Mouse (Mus musculus) liver, embryonic 14.5 days (tissue): Measurements from ENCODE around the gene P2rx5. TPM values are rescaled to one million over a fixed set of nuclear protein-coding genes. Genes with fewer than 3 reads are reported as not detected.
A peak's percentile ranks its signal among the peaks of the same experiment; 100 is the strongest.

Experiments used
- ATAC-seq: fragments of 200-750 bp; cut with Nextera tagmentation; 2 replicates; pipeline ENCODE4 v1.8.0; 2017; ENCODE audit warnings: moderate number of reproducible peaks, mild to moderate bottlenecking, moderate library complexity; ENCODE audit not compliant: insufficient read depth
- DNase-seq, 3 experiments: peaks; one replicate each; pipeline ENCODE4 v3.0.0-alpha.2; 2012 to 2013; ENCODE audit warnings: low read depth in 3 of 3, low spot score in 3 of 3
- H3K27ac ChIP-seq: fragments of 300-500 bp; sonication (generic); 2 replicates; pipeline ENCODE4 v1.5.1; 2014; ENCODE audit warnings: moderate library complexity, mild to moderate bottlenecking, control low read depth, inconsistent platforms
- H3K27me3 ChIP-seq: fragments of 300-500 bp; sonication (generic); 2 replicates; pipeline ENCODE4 v1.6.1; 2014; ENCODE audit warnings: mild to moderate bottlenecking, low read length, moderate library complexity; ENCODE audit not compliant: control insufficient read depth, insufficient read depth
- H3K36me3 ChIP-seq: fragments of 300-500 bp; sonication (generic); replicated peaks from 2 replicates; pipeline ENCODE4 v1.6.1; 2014; ENCODE audit warnings: low read depth; ENCODE audit not compliant: control insufficient read depth, insufficient read depth
- H3K4me1 ChIP-seq, 2 experiments: fragments of 200-500 bp in 1 of 2; fragments of 300-500 bp in 1 of 2; sonication (generic) in 1 of 2; replicated peaks; 2 replicates each; pipeline ENCODE4 v1.6.1; 2012 to 2014; ENCODE audit warnings: antibody characterized with exemption in 1 of 2, inconsistent platforms in 1 of 2, low read length in 1 of 2; ENCODE audit not compliant: control insufficient read depth in 2 of 2, insufficient read depth in 2 of 2
- H3K4me2 ChIP-seq: fragments of 300-500 bp; sonication (generic); 2 replicates; pipeline ENCODE4 v1.6.1; 2014; ENCODE audit warnings: low read depth, mild to moderate bottlenecking, control low read depth, moderate library complexity
- H3K4me3 ChIP-seq, 2 experiments: fragments of 200-500 bp in 1 of 2; fragments of 300-500 bp in 1 of 2; sonication (generic) in 1 of 2; 2 replicates each; pipeline ENCODE4 v1.5.1; 2012 to 2014; ENCODE audit warnings: low read depth in 2 of 2, low read length in 2 of 2, mild to moderate bottlenecking in 2 of 2, control low read depth in 1 of 2, inconsistent platforms in 1 of 2, moderate library complexity in 1 of 2; ENCODE audit not compliant: insufficient read depth in 1 of 2
- H3K9ac ChIP-seq: fragments of 300-500 bp; sonication (generic); replicated peaks from 2 replicates; pipeline ENCODE4 v1.6.1; 2014; ENCODE audit warnings: mild to moderate bottlenecking, control low read depth, moderate library complexity
- H3K9me3 ChIP-seq: fragments of 300-500 bp; sonication (generic); 2 replicates; pipeline ENCODE4 v1.6.1; 2016; ENCODE audit warnings: low read length, mixed read lengths; ENCODE audit not compliant: control insufficient read depth
- CTCF ChIP-seq: IDR thresholded peaks from 2 replicates; pipeline ENCODE4 v1.5.1; 2016; ENCODE audit warnings: antibody characterized with exemption, low read depth, control low read depth
- EP300 ChIP-seq: IDR thresholded peaks from 2 replicates; pipeline ENCODE4 v1.6.1; 2016; ENCODE audit warnings: antibody characterized with exemption, low read depth
- WGBS: fragments of 180-500 bp; shearing (Covaris S2); extraction: QIAGEN DNeasy Blood & Tissue Kit; methylation state at CpG from one replicate; pipeline ENCODE4 v1.1.7; 2014; ENCODE audit not compliant: insufficient replicate concordance; 5-methylcytosine and 5-hydroxymethylcytosine counted together
- polyA plus RNA-seq, 2 experiments: library from polyadenylated mRNA; depleted of rRNA in 1 of 2; stranded (reverse) in 1 of 2; unstranded in 1 of 2; fragments of >200 nt; fragmentation: Nextera tagmentation in 1 of 2; extraction: Ambion mirVana in 1 of 2; gene quantifications; 2 replicates each; pipeline versions ENCODE4 v1.2.1 to v1.2.3; 2012 to 2014

The P2rx5 gene
- polyA plus RNA-seq, 2 experiments, result 0.08 to 0.15 TPM

DNA sequence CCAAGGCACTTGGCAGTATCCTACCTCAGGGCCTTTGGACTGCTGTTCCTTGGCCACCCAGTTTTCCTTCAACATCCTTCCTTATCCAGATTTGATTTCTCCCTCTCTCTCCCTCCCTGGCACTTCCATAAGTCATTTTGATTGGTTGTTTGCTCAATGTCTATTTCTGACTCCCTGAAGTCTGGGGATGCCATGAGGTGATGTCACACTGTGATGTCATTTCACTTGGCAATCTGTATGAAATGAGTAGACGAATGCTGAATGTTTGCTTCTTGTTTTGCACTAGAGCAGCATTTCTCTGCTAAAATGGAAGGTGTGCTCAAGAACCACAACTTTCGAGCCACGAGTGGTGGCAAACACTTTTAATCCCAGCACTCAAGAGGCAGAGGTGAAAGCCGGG, 1.4 kb downstream of the P2rx5 start:
- Histone ChIP-seq H3K9me3 (no peaks in the 10 kb centered on the region), H3K4me2 (no peak overlapping the region), H3K4me3 (no peak overlapping the region), H3K4me1 (peaks cover 0 to 2% of the 10 kb centered on the region in 2 experiments; a peak in 1 of 4 replicates), H3K9ac (no peak overlapping the region), H3K36me3 (no peaks in the 10 kb centered on the region), H3K27ac (no peak overlapping the region), H3K27me3 (peaks cover 19% of the 10 kb centered on the region)
- no peak for DNase-seq
- no peak for TF ChIP-seq EP300
- 65% methylated on average over 4 of the region's 4 CpGs for WGBS
- ATAC-seq, result no peak

DNA sequence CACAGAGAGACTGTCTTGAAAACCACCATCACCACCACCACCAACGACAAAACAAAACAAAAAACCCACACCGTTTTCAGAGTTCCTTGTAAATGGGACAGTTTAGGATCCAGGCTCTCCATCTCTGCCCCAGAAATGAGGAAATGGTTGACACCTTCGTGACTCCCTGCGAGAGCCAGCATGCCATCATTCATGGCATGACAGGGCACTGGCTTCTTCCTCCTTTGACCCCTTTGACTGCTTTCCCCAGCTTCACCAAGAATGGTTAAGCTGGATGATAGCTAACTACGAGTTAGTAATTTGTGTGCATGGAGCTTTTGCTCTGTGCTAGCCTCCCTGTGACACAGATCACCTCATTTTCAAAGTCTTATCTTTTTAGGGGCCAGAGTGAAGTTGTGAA, 2.1 kb downstream of the P2rx5 start:
- WGBS, result 17% methylated on average over 5 of the region's 5 CpGs
- TF ChIP-seq EP300 (no peak), CTCF (no peak)

DNA sequence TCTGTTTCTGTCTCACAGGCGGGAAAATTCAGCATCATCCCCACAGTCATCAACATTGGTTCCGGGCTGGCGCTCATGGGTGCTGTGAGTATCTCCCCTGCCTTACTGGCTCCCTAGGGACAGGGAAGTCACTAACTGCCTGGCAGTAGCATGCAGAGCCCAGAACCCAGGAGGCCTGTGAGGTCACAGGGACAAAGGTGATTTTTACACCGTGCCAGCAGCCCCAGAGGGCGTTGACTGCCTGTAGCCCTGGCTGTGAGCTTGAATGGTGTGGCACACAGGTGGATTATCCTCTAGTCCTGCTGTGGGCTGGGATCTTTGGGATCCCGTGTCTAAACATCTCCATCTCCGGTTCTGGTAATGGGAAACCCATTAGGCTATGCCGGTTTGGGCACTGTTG, 7.8 kb downstream of the P2rx5 start:
- no peak overlapping the region for H3K4me2 ChIP-seq
- TF ChIP-seq EP300, result no peak
- TF ChIP-seq CTCF, result no peak
- no peaks in the 10 kb centered on the region for H3K36me3 ChIP-seq
- no peak overlapping the region for H3K4me3 ChIP-seq
- no peak overlapping the region for H3K9ac ChIP-seq
- no peak for ATAC-seq
- H3K4me1 ChIP-seq, result peaks cover 0 to 2% of the 10 kb centered on the region in 2 experiments; a peak in 1 of 4 replicates
- no peaks in the 10 kb centered on the region for H3K27me3 ChIP-seq
- no peaks in the 10 kb centered on the region for H3K9me3 ChIP-seq
- H3K27ac ChIP-seq, result no peak overlapping the region
- DNase-seq, result no peak
- WGBS, result 73% methylated on average over 8 of the region's 8 CpGs

More for the DNA sequence above, 2.1 kb downstream of the P2rx5 start:
- ATAC-seq, result no peak
- Histone ChIP-seq H3K4me3 (no peak overlapping the region), H3K4me2 (no peak overlapping the region), H3K27me3 (peaks cover 19% of the 10 kb centered on the region), H3K4me1 (peaks cover 0 to 2% of the 10 kb centered on the region in 2 experiments; a peak in 1 of 4 replicates), H3K9me3 (no peaks in the 10 kb centered on the region), H3K36me3 (no peaks in the 10 kb centered on the region), H3K9ac (no peak overlapping the region), H3K27ac (no peak overlapping the region)
- no peak for DNase-seq

DNA sequence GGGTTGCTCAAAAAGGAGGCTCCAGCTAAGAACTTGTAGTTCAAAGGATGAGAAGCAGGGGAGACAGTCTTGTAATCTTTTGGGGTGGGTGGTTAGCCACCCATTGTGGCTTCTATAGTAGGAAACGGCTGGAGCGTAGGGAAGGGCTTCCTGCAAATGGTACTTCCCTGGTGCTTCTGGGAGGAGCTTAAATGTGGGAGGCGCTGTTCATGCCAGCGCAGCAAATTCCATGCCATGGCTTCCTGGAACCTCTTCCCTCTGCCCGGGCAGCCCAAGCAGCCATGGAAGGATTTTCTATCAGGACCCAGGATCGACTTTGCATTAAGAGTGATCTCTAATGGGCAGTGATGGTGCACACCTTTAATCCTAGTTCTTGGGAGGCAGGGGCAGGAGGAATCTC, 8.4 kb downstream of the P2rx5 start:
- DNase-seq, result no peak
- Histone ChIP-seq H3K4me2 (no peak overlapping the region), H3K4me1 (peaks cover 0 to 2% of the 10 kb centered on the region in 2 experiments; a peak in 1 of 4 replicates), H3K27me3 (no peaks in the 10 kb centered on the region), H3K4me3 (no peak overlapping the region), H3K9ac (no peak overlapping the region), H3K27ac (no peak overlapping the region), H3K36me3 (no peaks in the 10 kb centered on the region), H3K9me3 (no peaks in the 10 kb centered on the region)
- TF ChIP-seq EP300 (no peak), CTCF (no peak)
- ATAC-seq, result no peak
- WGBS, result 75% methylated on average over 6 of the region's 6 CpGs

DNA sequence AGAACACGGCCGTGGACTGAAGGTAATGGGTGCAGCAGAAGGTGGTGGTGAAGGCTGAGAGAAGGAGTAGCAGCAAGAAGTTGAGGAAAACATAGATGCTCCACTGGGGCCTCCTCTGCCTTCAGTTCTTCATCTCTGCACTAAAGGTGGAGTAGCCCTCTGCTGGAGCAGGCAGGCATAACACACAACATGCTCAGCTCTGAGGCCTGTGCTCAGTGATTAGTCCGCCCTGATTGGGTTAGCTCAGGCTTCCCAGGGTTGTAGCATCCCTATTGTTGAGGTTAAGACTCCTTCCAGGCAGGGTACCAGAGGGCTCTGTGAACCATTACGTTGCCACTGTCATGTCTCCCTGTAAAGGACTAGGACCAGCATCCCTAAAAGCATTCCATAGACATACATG, 9.0 kb downstream of the P2rx5 start:
- Histone ChIP-seq H3K4me2 (no peak overlapping the region), H3K9me3 (no peaks in the 10 kb centered on the region), H3K9ac (no peak overlapping the region), H3K4me1 (peaks cover 0 to 2% of the 10 kb centered on the region in 2 experiments; a peak in 1 of 4 replicates), H3K36me3 (peaks cover 2% of the 10 kb centered on the region; the same call in 1 of the 2 replicates), H3K27ac (no peak overlapping the region), H3K4me3 (no peak overlapping the region), H3K27me3 (no peaks in the 10 kb centered on the region)
- DNase-seq, result peak; percentile 37 to 40 (median 37)
- 37% methylated on average over 4 of the region's 4 CpGs for WGBS
- ATAC-seq, result peak; percentile 40; the same call in 1 of the 2 replicates
- TF ChIP-seq EP300 (no peak), CTCF (peak; percentile 87)
